Mouse (Mus musculus): ENCODE data around the gene Odr4.

DNA sequence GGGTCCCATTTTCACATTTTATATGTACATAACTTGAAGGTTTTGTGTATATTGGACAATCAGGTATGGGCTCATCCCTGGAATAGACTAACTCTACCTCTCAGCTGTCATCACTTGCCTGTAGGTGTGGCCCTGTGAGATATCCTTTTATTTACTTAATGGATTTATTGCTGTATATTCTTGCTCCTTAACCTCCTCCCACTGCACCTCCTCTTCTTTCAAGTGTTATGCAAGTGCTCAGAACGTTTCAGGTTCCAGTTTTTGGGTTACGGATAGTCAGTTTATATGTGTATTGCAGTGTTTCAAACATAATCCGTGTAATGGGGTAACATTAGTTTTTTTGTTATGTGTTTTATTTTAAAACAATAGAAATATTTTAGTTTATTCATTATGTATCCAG, 45.8 kb upstream of the Odr4 start:
- no peak for TF ChIP-seq CTCF (IDR thresholded peaks at IDR 0.05; ENCODE audit: extremely low read depth, insufficient read depth, low read length)
- no peak for TF ChIP-seq POLR2A (IDR thresholded peaks at IDR 0.05; ENCODE audit: extremely low read depth, insufficient read depth, low read length)

Data from cortical plate, adult 2 months (tissue).